Mouse (Mus musculus): ENCODE measurements around the gene Dennd1a. TPM values are rescaled to one million over a fixed set of nuclear protein-coding genes. Genes with fewer than 3 reads are reported as not detected.

The Dennd1a gene
- total RNA-seq, 2 experiments from 2014 or later, result 17.7 to 18.9 TPM

DNA sequence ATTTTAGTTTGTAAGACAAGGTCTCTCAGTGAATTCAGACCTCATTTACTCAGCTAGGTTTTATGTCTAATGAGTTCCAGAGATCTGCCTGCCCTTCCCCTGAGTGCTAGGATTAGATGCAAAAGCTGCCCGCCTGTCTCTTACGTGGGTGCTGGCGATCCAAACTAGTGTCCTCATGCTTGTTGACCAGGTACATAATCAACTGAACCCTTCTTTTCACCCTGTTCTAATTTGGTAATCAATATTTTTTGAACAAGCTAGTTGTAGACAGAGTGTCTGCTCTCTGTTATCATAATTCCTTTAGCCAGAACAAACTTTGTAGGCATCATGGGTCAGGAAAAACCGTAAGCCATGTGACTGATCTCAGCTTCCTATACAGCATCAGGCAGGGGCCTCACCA is 241.9 kb downstream of the Dennd1a start:
- no peak for DNase-seq

DNA sequence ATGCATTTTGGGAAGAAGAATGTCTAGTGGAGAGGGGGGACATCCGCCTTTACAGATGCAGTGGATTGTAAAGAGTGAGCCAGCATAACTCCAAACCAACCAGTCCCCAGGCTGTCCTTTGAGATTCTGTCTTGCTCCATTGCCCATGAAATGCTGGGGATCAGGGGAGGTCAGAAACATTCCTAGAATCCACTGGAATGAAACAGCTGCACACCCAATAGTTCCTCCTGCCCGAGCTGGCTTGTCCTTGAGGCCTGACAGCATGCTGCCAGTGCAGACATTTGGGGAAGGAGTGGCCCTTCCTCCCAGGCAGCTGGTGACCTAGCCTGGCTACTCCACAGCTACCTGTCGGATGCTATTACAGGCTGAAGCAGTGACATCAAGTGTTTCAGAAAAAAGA is 246.3 kb downstream of the Dennd1a start:
- no peak for DNase-seq

DNA sequence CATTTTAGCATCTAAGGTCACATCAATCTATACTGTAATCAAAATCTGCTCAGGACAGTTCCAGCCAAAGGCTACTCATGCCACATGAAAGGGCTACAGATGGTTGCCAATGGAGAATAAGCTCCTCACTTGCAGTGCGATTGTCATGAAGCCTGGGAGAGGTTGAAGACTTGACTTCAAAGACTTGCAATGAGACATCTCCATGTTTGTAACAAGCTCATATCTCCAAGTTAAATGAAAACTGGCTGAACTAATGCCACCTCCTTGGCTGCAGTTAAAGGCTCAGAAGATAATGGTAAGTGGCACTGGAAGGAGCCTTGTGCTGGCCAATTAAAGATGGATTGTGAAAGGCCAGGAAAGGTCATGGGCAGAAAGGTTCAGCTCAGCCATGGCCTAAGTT is 247.6 kb downstream of the Dennd1a start:
- no peak for DNase-seq

DNA sequence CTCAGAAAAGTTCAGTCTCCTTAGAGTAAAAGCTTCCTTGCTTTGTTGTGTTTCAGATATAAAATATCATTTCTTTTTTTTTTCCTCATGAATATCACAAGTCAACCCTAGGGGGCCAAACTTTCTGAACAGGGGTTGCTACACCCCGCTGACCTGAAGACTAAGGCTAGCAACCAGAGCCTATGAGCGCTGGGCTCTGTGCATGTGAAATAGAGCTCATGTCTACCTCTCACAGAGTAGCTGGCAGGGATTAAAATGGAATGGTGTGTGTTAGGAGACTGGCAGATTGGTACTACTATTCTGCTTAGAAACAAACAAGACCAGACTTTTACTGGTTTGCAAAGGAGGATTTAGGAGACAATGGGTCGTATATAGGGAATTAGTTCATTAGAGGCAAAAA is 258.9 kb downstream of the Dennd1a start:
- no peak for DNase-seq

DNA sequence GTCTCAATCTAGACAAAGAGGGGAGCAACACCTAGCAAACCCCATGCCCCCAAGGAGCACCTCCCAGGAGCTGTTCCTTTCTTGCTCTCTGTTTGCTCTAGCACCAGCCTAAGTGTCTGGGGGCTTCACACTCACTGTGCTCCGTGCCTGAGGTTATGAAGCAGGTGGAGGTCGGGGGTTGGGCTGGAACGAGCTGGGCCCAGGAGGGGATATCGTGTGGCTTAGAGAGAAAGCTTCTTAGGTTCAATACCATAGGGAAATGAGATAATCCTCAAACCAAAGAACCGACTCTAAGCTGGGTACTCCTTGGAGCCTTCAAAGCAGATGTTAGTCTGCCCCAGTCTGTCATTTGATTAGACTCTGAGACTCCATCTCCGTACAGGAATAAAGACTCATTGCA is 261.6 kb downstream of the Dennd1a start:
- DNase-seq, result no peak

DNA sequence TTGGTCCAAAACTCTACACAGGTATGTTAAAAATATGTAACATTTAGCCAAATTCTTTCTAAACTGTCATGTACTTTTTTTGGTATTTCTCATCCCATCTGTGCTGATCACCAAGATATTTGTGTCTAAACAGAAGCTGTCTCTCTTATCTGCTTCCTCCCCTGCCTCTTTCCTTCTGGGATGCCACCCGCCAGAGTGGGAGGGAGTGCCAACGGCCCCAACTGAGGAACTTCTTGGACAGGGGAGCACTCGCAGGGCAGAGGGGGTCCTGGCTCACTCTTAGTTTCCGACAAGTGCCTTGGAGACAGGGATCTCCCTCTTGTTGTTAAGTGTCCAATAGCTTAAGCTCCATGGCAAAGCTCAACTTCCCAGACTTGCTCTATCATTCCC is 263.5 kb downstream of the Dennd1a start:
- no peak for DNase-seq

DNA sequence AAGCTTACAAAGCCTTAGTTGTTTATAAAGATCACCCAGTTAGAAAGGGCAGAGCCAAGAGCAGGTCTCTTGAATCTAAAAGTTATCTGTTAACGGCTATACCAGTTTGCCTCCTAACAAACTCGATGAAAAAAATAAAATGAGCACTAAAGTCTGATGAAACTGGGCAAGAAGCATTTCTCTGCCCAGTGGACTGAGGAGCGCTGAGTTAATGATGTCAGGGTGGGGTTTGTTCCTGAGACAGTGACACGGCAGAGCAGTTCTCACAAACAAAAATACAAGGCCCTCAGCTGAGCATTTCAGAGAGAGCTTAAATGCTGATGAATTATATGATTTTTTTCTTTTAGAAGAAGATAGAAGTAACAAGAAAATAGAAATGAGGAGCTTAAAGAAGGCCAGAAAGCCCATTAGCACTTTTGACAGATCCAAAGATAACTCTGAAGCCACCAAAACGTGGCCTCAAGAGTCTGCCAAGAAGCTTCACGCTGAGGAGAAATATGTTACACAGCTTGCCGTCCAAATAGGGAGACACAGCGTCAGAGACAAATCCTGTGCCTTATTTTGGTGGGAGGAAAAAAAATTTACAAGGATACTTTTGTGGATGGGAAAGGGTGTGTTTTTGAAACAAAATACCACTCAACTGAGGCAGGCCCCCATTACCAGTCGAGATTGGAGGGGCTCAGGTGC is 264.0 kb downstream of the Dennd1a start:
- DNase-seq, result no peak

DNA sequence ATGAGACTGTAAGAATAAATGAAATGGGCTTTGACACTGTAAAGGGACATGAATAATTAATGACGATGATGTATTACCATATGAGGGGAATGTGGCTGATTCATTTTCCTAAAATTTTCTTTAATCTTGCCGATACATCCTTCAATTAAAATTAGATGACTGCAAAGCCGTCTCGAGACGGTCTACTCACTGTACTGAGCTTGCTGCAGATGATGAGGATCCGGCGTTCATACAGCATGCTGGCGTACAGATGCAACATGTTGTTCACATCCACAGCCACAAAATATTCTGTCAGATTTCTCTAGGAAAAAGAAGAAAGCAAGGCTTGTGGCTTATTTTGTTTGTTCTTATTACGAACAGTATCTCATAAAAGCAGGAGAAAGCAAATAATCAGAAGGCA is 266.0 kb downstream of the Dennd1a start:
- DNase-seq, result no peak

DNA sequence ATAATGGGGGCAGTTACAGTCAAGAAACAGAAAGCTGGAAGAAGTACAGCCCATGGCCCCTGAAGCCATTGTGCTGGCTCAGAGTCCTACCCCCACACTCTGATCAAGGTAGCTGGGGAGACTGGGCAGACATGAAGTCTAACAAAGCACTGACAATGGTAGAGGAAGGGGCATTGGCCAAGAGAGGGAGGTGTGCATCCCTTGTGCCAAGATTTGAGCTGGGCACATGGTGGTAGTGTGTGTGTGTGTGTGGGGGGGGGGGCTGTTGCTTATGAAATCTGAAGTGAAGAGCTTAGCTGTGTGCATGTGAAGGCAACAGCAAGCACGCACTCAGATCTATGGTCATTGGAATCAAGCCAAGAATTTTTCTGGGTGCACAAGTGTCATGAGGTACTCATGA is 272.5 kb downstream of the Dennd1a start:
- DNase-seq, result no peak

DNA sequence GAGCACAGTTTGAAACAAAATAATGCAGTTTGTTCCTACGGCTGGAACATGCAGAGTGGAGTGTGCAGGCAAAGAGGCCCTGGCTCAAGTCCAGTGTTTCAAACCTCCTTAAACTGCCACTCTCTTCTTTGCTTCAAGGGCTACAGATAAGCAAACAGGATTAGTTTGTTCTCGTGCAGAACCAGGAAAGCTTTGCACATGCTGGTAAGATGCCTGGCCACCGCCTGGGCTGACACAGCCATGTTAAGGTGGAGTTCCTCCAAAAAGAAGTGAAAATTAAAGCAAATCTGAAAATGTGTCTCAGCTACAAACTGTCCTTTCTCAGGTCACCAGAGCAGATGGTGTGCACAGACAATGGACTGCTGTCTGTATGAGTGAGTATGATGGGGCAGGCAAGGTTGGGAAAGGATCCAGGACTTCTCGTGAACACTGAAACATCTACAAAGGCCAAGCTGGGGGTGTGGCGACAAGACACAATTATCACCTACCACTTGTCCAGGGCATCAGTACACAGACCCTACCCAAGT is 273.3 kb downstream of the Dennd1a start:
- peak; percentile 17 for DNase-seq

DNA sequence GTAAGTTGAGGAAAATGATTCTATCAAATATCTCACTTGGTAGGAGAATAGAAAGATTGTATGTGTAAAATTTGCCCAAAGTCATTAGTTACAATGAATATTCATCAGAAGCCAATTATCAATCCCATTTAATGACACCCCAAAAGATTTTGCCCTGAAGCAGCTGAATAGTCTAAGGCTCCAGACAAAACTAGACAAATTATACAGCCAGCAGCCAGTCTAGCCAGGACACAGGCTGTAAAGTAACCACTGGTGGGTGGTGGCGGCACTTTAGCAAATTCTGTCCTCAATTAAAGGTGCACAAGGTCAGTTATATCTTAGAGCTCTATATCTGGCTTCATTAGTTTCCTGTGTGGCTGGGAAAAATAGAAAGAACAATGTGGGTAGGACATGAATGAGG is 280.0 kb downstream of the Dennd1a start:
- no peak for DNase-seq

DNA sequence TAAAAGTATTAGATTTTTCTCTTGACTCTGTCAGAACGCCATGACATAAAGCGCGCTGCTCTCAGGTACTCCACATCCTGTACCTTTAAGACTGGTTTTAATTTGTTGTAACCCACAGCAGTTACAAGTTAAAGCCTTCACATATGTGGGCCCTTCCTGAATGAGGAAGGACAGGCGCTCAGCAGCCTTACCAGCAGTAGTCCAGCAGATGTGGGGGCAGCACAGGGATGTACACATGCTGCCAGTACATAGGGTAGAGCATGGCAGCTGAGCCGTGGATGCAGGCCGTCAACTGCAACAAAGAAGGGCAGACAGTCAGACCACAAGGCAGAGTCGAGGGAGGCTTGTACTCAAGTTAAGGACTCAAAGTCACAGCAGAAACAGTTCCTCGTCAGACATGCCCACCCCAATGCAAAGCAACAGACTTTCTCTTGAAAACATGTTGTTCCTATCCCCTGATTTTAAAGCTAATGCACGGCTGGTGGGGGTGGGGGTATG is 284.0 kb downstream of the Dennd1a start:
- no peak for DNase-seq

DNA sequence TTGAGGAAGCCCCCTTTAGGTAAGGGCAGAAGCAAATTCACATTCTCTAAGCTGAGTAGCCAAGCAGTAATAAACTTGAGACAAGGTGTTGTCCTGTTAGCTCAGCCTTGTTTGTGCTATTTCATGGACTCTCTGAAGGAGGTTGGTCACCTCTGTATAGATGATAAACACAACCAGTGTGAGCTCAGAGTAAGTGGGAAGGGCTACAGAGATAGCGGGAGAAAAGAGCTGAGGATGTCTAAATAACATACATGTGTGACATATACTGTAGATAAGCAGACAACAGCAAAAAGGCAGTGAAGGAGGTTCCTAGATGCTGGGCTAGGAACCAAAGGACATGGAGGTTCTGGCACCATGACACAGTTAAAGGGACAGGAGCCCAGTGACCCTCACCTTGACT is 286.2 kb downstream of the Dennd1a start:
- DNase-seq, result no peak

DNA sequence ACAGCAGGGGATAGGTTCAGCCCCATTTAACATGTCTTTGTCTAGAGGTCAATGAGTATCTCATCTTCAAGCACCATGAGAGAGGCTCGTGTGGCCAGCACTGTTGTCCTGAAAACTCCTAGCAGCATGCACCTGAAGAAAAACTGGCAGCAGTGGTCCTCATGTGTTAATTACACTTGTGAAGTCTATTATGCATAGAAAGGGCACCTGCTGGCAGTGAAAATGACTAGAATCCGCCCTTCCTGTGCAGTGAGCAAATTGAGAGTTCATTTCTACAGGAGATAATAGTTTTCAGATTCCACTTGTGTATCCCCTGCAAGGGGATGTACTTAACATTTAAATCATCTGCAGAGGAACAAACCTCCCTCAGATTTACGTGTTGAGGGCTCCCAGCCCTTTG is 289.2 kb downstream of the Dennd1a start:
- DNase-seq, result no peak

DNA sequence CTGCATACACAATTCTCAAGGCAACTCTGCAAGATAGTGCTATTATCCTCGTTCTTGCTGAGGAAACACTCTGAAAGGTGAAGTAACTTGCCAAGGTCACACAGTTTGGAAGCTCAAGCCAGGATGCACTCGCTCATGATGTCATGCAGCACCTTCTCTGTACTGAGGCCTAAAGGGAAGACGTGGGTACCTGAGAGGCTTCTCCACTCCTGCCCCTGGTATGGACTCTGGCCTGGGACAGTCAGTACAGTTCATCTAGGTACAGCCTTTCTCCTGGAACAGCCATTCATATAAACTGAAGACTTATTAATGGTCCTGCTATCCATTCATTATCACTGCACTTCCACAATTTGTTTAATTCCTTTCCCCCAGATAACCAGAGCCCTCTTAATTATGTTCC is 298.1 kb downstream of the Dennd1a start:
- no peak for DNase-seq

DNA sequence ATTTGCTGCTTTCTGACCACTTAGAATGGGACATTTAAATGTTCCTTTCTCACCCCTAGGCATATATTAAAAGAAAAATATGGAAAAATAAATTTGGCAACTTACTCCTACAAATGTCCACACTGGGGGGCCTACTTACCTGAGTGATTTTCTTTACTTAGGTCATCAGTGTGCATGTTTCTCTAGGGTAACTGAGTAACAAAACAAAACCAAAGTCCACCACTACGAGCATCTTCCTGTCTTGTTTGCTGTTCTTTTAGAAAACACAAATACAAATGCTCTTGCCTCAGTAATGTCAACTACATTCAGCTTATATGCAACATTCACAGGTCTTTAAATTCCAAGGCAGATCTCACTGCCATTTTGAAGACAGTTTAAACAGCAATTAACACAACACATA is 298.9 kb downstream of the Dennd1a start:
- DNase-seq, result no peak

DNA sequence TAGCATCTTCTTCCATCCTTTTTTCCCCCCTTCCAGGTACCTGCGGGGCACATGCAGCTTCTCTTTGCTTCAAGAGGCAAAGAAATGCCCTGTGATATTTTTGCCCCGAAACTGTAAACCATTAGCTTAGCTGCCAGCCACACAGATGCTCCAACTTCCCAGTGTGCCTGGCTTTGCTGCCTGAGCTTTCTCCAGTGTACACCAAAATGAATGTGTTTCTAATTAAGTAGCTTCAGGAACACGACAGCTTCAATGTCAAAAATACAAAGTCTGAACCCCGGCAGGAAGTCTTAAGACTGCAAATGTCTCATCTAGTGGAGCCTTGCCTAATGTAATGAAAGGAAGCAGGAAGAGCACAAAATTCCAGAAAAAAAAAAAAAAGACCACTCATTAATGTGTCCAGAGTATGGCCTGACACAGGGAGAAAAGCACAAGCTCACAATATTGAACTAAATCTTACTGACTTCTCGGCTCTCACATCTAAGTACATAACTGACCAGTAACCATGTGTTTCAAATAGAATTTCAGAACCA is 301.4 kb downstream of the Dennd1a start:
- no peak for DNase-seq

DNA sequence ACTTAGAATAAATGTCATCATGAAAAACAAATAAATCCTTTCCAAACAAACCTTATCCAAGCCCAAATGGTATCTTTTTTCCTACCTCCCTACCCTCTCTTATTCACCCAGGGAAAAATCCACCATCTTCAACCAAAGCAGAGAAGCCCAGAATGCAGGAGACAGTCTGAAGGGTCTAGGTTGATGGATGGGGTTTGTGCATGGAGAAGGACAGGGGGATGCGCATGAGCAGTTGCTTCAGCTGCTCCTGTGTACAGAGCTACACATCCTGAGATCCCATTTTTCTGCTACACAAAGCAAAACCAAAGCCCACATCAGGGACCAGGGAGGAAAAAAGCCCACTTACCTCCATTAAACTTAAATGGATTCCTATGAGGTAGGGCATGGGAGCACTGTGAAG is 304.5 kb downstream of the Dennd1a start:
- no peak for DNase-seq

DNA sequence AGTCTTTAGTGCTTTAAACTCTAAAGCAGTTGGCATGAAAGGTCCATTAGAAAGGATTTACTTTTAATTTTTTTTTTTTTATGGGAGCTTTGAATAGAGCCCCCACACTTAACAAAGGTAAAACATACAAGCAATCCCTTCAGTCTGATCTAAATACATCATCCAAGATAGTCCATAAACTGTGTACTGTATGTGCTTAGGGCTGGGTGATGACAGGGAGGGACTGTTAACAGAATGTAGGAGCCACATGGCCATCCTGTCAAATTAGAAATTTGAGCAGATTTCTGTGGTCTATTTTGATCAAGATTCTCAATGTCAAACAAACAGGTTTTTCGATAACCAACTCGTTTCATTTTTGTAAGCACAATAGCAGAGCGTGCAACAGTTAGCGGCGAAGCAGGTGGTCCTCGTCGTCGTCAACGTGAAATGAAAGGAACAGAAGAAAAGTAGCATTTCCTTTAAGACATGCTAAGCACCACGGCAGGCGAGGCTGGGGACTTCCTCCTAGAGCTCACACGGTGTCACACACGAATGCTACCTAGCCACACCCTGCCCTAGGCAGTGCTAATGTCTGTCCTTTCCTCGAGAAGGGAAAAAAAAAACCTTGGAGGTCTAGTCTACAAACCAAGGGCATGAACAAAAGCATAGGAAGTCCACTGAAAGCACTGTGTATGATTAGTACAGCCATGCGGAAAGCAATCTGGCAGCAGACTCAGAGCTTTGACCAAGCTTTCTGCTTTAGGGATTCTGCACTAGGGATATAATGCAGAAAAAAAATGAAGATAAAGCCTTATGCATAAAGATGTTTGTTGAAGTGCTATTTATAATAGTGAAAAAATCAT is 305.4 kb downstream of the Dennd1a start:
- no peak for DNase-seq

DNA sequence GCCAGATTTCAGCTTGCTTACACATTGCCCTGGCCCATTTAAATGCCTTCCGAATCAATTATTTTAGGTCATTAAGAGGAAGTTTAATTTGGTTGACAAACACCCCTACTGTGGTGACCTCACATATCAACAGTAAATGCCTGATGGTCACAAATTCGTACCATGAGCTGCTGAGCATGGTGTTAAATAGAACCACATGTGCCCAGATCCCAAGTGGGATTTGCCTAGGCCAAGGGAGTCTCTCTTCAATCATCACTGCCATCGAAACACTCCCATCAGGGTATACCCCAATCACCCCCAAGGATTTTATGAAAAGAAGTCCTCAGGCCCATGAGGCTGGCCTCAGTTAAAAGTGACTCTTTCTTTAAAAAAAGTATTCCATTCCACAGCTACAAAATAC is 313.0 kb downstream of the Dennd1a start:
- DNase-seq, result no peak

DNA sequence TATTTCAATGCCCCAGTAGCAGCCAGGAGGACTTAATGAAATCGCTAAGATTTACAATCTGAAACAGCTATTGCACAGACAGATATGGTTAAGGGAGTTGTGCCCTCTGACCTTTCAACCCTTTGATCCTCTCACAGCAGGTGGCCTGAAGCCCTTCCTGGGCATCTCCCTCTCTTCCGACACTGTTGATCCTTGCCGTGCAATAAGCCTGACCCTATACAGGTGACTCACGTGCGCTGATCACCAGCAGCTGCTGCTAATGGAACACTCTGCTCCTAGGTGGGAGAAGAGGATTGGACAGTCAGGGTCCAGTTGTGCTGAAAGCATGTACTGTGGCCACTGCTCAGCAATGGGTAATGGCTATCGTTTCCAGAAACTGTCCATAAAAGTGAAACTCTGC is 314.6 kb downstream of the Dennd1a start:
- DNase-seq, result no peak

DNA sequence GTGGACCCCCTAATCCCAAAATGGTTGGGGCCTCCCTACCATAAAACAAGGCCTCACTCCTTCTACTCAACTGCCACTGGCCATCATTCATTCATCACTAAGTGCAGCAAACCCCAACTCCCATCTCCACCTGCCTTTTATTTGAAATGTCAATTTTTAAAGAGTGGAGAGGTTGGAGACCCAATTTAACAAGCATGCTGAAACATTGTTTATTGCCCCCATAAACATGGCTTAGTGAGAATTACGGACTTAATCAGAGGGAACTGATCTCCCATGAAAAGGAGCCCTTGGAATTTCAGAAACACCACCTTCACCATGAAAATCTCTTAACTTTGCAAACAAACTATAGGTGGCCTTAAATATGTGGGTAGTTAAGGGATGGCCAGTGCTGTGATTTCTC is 315.5 kb downstream of the Dennd1a start:
- DNase-seq, result no peak
